Mouse (Mus musculus): ENCODE data around the gene Kxd1. TPM values are rescaled to one million over a fixed set of nuclear protein-coding genes. Genes with fewer than 3 reads are reported as not detected.
A peak's percentile ranks its signal among the peaks of the same experiment; 100 is the strongest.

The Kxd1 gene
- total RNA-seq (2021): 10 to 100 TPM; 68.1 to 76.3 TPM
- long read RNA-seq, experiment 1, transcript Kxd1-201 (5 exons, 1,216 nt): major isoform, 21 of 30 reads
- long read RNA-seq, experiment 1, partial matches to known transcripts: 2 of 30 reads
- long read RNA-seq, experiment 1, other reads (novel, unspliced or antisense): 7 of 30 reads
- long read RNA-seq, experiment 2, transcript Kxd1-201 (5 exons, 1,216 nt): major isoform, 43 of 114 reads
- long read RNA-seq, experiment 2, partial matches to known transcripts: 44 of 114 reads
- long read RNA-seq, experiment 2, other reads (novel, unspliced or antisense): 23 of 114 reads

DNA sequence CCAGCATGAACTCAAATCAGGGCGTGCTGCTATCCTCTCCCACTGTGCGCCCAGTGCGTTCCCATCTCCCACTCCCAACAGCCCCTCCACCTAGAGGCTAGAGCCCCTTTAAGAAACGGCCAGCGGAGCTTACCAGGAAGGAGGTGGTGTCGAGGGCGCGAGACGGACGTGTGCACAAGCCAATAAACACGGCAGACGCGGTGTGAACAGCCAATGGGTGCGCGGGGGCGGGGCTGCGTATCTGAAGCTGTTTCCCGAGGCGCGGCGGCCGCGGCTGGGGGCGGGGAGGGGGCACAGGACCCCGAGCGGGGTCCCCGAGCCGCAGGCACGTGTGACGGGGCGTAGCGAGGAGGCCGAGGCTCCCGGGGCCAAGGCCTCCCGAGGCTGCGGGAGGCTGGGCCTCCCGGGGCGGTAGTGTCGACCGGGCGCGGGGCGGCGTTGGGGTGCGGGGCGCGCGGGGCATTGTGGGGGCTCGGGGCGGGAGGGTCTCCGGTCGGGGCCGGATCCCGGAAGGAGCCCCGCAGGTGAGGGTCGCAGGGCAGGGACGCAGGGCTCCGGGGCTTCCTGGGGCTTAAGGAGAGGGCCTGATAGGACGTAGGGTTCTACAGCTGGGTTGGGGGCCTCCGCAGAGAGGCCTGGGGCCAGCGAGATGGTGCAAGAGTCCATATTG, at the start of gene Kxd1, which contains the start of gene Fkbp8:
Kxd1 (minus strand) TSS at position 445 of the 670 bp plus-strand sequence.
Fkbp8 (plus strand) TSS at position 213 of the 670 bp plus-strand sequence.
- peak; percentile 98 to 99 for DNase-seq (ENCODE audit: low spot score in 2 of 2)

DNA sequence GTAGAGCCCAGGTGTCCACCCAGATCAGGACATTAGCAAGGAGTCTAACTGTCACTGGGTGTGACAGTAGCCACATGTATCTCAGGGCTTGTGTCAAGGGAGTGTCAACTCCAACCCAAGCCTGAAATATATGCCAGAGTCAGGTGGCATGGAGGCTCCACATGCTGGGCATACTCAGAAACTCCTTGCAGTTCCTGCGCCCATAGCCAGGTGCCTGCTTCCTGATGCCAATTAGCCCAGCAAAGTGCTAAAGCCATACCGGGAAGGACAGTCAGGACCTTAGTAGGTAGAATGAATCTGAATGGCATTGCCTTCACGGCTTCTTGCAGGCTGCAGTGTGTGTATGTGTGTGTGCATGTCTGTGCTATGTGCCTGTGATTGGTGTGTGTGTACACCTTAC, 49.5 kb upstream of the Kxd1 start:
- no peak for DNase-seq (ENCODE audit: low spot score in 2 of 2)

DNA sequence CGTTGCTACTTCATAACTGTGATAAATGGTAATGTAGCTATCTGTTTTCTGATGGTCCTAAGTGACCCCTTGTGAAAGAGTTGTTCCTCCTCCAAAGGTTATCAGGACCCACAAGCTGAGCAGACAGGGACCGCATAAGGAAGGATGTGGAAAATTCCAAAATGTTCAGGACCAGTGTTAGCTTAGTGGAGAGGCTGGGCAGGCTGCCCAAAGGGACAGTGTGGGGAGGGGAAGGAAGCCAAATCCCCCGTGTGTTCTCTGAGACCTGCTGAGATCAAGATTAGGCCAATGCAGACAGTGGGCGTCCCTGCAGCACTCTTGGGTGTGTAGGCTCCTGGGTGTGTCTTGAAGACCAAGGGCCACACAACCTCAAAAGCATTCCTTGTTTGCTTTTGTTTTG, 47.2 kb upstream of the Kxd1 start:
- DNase-seq (ENCODE audit: low spot score in 2 of 2): peak in 1 of 2 experiments; percentile 68

DNA sequence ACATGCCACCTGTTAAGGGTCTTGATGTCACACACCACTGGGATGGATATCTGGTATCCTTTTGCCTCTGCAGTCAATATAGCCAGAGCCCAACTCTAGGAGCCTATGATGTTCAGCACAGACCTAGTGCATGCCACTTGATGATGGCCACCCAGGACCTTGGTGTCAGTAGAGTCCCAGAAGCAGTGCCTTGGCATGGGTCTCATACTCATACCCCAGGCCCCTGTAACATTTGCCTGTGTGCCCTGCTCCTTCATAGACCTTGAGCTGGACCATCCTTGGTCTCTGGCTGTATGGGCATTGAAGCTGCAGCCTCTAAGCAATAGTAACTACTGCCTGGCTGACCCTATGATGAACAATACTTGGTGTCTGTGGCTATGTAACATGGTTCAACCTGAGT, 46.5 kb upstream of the Kxd1 start:
- DNase-seq (ENCODE audit: low spot score in 2 of 2): no peak

DNA sequence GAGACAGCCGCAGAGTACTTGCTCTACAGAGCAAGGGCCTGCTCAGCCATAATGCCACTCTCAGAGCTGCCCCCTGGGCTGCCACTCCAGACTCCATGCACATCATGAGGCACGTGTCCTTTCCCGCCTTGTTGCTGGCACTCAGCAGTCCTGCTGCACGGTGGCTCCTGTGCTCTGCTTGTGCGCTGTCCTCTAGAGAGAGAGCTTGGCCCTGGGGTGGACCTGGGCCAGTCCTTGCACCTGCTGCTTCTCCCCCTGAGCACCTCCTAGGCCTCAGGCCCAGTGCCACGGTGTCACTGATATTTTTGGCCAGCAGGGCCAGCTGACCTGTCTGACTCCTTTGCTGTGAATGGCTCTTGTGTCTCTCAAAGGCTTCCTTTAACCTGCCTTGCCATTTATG, 43.2 kb upstream of the Kxd1 start:
- no peak for DNase-seq (ENCODE audit: low spot score in 2 of 2)

DNA sequence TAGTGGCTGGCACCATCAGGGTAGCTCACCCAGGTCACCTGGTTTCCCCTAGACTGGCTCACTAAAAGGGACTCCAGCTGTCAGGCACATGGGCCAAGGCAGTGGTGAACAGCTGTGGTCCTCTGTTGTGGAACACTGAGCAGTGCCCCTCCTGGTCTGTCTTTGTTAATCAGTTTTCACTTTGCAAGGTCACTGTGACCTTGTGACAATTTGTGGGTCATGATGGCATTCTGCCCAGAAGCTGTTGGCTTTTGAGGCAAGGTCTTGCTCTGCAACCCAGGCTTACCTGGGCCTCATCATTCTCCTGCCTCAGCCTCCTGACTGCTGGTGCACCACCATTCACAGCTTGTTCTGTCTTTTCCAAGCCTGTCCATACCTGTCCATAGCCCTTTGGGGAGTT, 42.6 kb upstream of the Kxd1 start:
- DNase-seq (ENCODE audit: low spot score in 2 of 2): no peak

DNA sequence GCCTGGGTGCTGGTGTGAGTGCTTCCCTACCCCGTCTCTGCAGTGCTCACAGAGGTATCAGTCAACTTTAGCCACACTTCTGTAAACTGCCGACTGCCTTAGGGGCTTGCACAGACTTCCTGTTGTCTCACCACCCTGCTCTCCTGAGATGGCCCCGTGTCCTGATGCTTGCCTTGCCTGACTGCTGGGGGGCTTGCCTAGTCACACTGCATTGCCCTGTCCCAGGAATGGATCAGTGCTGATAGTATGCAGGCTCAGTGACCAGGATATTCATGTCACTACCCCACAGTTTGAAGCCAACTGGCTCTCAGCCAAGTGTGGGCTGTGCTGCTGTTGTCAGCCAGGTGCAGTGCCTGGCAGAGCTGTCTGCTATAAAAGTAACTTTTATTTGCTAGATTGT, 37.8 kb upstream of the Kxd1 start:
- no peak for DNase-seq (ENCODE audit: low spot score in 2 of 2)

DNA sequence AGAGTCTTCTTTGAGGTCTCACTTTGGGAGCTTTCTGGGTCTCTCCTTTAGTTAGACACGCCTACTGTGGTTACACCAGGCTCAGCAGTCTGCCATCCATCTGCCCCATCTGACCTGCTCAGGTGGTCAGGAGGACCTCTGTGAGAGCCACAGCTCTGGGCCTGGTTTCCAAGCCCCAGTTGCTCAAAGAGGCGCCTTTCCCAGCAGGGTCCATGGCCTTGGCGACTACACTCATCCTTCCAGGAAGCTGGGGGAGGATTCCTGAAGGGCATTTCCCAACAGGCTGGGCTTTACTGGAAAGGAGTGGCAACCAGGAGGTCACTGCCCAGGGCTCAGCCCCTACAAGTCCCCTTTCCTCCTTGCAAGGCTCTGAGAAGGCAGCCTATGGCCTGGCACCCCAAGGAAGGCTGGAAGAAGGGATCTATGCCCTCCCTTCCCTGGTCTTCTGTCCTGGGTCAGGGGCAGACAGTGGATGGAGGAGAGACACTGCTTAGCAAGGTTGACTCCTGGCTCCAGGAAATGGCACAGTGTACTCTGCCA, 37.0 kb upstream of the Kxd1 start:
- no peak for DNase-seq (ENCODE audit: low spot score in 2 of 2)

DNA sequence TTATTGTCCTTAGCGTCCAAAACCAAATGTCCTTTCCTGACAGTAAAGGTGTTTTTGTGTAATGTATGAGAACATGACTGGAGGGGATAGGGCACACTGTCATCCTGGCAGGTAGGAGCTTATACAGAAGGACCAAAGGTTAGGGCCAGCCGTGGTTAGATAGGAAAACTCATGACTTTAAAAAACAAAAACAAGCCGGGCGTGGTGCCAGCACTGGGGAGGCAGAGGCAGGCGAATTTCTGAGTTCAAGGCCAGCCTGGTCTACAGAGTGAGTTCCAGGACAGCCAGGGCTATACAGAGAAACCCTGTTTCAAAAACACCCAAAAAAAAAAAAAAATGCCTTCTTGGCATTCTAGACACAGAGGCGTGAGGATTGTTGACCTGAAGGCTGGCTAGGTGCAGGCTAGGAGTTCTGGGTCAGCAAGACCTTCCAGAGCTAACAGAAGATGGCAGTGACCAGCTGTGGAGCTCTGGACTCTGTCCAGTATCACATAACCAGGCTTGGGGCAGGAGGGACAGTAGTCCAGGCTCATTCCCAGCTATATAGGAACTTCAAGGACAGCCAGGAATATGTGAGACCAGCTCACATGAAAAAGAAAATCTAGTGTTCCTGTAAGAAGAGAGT, 36.1 kb upstream of the Kxd1 start:
- DNase-seq (ENCODE audit: low spot score in 2 of 2): no peak

DNA sequence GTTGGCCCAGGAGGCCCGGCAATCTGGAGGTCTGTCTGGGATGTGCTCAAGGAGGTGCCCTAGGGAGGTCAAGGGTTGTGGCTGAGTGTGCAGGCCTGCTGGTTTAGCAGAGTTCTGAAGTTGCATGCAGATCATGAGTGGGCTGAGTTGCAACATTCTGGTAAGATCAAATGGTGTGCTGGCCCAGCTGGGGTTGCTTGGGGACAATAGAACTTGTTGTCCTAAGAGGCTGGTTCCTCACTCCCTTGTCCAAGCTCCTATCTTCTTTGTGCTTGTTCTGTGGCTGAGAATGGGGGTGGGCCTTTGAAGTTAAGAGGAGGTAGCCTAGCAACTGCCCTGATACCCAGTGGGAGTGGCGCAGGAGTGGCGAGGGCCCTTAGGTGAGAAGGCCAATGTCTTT, 35.0 kb upstream of the Kxd1 start:
- no peak for DNase-seq (ENCODE audit: low spot score in 2 of 2)

DNA sequence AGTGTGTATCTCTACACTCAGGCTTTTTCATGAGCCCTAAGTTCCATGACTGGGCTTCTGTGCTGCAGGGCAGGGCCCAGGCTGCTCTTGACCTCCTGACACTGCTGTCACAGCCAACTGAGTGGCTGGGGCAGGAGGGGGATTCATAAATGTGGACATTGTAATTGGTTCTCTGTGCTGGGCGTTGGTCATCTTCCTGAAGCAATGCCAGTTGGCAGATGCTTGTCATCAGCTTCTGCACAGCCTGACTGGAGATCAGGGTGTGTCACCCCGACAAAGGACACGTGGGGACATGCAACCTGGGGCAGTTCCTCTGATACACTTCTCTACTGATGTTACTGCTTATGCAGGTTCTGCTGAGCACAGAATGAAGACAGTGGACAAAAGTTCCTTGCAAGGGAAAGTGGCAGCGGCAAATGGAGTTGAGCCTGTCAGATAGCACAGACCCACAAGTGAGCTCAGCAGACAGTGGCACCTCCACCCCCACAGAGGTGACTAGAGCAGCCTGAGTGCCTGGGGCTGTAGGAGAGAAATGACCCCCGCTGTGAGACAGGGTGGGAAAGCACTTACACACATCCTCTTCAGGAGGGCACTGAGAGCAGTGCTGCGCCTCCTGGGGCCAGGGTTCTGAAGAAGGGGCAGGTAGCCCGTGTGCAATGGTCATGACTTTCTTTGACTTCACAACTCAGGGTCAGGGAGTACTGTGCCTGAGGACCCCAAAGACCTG, 34.2 kb upstream of the Kxd1 start:
- DNase-seq (ENCODE audit: low spot score in 2 of 2): no peak

DNA sequence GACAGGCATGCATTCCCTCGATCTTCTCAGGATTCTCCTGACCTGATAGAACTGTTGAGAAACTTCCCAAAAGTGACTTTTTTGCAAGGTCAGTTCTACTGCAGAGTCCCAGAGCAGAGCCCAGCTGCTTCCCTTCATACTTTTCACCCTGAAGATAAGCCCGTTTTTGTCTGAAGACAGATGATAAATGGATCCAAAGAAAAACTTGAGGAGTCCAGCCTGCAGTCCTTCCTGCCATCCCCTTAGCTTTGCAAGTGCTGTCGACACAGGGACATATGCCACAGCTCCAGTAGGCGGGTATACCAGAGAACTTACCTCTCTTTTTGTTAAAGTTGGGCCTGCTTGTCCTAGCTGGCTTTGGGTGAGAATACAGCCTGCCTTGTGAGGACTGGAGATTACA, 33.6 kb upstream of the Kxd1 start:
- no peak for DNase-seq (ENCODE audit: low spot score in 2 of 2)

DNA sequence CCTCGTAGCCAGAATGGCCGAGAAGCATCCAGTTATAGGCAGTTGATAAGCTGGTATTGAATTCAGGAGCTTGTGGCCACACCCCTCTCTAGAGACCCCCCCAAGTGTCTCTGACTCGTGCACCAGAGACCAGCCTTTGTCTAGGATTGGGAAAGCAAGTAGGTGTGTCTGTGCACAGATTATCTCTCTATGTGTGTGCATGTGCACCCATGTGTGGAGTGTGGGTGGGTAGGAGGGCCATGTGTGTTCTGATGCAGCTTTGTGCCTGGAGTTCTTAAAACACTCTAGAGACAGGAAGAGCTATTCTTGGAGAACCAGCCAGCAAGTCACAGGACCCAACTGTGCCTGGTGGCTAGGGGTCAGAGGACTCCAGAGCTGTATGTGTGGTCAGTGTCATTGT, 32.8 kb upstream of the Kxd1 start:
- no peak for DNase-seq (ENCODE audit: low spot score in 2 of 2)

DNA sequence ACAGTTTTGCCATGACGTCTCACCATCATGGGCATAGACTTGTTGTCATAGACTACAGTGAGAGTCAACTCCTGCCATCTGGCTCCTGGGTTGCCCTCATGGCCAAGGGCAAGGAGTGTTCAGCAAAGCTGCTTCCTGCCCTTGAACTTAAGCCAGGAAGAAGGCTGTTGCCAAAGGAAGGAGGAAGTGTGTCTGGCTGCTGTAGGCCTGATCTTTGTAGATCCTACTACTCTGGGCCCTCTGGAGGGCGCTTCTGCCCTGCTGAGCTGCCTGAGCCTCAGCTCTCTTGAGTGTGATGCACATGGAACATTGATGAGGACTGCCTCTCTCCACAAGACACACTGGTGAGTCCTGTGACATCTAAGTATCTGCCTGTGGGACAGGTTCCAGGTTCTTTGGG, 32.3 kb upstream of the Kxd1 start:
- DNase-seq (ENCODE audit: low spot score in 2 of 2): peak in 1 of 2 experiments; percentile 48

DNA sequence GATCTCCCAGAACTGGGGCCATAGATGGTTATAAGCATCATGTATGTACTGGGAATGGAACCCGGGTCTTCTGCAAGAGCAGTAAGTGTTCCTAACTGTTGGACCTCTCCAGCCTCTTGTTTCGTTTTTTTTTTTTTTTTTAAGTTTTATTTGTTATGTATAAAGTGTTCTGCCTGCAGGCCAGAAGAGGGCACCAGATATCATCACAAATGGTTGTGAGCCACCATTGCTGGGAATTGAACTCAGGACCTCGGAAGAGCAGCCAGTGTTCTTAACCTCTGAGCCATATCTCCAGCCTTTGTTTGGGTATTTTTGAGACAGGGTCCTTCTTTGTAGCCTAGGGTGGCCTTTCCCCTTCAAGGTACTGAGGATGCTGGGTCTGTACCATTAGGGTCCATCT, 31.2 kb upstream of the Kxd1 start:
- no peak for DNase-seq (ENCODE audit: low spot score in 2 of 2)

DNA sequence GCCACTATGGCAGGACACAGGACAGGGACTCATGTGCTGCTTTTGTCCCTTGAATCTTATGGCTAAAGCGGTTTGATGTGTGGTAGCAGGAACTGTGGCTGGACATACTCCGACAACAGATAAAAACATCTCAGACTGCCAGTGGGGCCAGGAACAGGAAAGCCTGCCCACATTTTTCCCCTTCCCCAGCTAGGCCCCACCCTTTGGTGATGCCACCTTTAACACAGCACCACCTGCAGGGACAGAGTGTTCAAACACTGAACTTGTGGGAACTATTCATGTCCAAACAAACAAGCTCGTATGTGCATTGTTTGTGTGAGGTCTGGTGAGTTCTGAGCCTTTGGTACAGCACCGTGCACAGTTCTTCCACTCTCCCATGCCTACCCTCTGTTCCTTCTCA, 30.6 kb upstream of the Kxd1 start:
- no peak for DNase-seq (ENCODE audit: low spot score in 2 of 2)

DNA sequence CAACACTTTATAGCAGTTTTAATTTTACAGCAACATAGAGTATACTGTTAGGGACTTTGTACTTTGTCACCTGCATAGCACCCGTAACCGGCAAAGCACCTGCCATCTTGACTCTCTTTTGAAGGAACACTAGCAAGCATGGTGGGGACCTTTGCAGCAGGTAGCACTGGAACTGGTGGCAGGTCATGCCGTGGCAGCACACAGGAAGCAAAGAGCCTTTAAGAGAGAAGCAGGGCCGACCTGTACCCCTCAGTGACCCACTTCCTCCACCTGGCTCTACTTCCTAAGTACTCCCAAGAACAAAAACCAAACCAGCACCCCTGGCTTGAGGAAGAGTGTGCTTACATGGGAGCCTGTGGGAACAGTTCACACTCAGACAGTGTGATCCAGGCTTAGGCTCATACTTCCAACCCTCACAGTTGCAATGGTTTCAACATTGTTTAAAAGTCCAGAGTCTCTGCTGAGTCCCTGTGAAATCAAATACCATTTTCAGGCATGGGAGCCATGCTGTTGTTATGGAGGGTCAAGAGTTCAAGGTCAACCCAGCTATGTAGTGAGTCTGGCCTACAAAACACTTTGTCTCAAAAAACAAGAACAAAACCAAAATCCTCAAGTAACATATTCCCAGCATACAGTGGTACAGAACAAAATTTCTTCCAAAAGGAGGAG, 27.5 kb upstream of the Kxd1 start:
- DNase-seq (ENCODE audit: low spot score in 2 of 2): no peak

DNA sequence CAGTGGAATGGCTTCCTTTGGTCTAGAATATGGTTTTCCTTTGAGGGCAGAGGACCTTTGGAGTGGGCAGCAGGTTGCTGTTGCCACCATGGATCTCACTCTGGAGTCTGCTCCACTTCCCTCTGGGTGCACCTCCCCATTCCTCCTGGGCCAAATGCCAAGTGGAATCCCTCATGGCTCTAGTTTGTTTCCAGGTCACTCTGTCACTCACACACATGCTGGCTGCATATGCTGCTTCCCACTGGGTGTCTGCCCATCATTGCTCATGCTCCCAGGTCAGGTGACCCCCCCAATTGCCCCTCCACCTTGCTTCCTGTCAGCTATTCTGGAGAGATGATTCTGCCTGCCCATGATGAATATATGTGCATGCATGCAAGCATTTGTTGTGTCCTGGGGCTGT, 26.0 kb upstream of the Kxd1 start:
- DNase-seq (ENCODE audit: low spot score in 2 of 2): peak in 1 of 2 experiments; percentile 45

DNA sequence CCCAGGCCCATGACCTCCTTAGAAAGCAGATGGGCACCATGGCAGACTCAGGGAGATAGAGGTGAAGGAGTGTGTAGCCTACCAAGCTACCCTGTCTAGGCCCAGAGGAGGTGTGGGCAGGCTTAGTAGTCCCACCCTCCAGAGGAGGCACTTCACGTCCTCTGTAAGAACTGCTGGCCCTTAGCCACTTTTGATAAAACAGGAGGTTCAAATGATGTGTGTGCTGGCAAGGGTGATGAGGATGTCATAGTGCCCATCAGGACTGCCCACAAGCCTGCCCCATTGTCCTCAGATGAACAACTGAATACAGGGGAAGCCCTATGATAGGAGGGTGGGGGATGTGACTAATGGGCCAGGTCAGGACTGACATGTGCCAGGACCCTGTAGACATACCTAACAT, 25.1 kb upstream of the Kxd1 start:
- no peak for DNase-seq (ENCODE audit: low spot score in 2 of 2)

DNA sequence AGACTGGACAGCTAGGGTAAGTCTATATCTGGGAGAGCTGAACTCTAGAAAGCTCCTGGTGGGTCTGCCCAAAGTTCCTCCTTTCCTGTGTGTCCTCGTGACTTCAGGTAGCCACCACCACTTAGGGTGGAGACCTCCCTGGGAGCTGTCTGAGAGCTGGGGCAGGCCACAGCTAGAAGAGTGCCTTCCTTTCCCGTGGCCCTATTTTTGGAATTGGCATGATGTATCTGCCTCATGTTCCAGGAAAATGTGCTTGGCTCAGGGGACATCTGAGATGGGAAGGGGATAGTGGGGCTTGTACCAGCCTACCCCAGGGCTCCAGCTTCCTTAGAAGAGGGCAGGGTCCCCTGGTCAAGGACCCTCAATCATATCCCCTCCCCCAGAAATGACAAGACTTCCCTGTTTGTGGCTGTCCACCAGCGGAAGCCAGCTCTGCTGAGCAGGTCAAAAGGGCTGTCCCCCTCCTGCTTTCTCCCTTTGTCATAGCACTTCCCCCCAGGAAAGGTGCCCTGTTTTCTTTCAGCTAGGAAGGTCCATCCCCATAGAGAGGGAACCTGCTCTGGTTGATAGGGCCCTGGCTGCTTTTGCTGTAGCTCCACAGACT, 23.9 kb upstream of the Kxd1 start:
- no peak for DNase-seq (ENCODE audit: low spot score in 2 of 2)
